Mouse (Mus musculus): ENCODE data around the gene 2210408I21Rik. TPM values are rescaled to one million over a fixed set of nuclear protein-coding genes. Genes with fewer than 3 reads are reported as not detected.

Gene 2210408I21Rik
- polyA plus RNA-seq, 1 experiment from 2014 or later = 12.2 TPM

DNA sequence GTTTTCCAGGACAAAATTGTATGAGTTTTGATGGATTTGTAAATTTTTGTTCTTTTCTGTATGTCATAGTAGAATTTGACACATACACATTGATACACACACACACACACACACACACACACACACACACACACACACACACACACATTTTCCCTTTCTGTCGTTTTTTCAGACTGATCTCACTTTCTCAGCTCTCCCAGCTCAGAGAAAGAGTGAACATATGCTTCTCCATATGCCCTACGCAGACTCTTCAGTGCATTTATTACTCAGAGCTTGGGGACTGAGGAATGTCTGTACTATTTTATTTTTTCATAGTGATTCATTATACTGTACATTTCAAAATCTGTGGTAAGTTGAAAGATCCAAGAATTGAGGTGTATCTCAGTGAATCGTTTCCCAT, 160.2 kb downstream of the 2210408I21Rik start:
- WGBS = 82% methylated on average over 3 of the region's 3 CpGs
- no peak for ATAC-seq (ENCODE audit: low FRiP score)
- H3K27me3 ChIP-seq (replicated peaks) = no peaks in the 10 kb centered on the region
- H3K4me3 ChIP-seq (replicated peaks) = no peak overlapping the region
- no peaks in the 10 kb centered on the region for H3K4me1 ChIP-seq
- no peak overlapping the region for H3K27ac ChIP-seq (replicated peaks)
- H3K4me2 ChIP-seq = no peak overlapping the region
- H3K9ac ChIP-seq (replicated peaks) = no peak overlapping the region
- no peaks in the 10 kb centered on the region for H3K9me3 ChIP-seq (replicated peaks)
- H3K36me3 ChIP-seq = peaks cover 4% of the 10 kb centered on the region; the same call in 1 of the 2 replicates

DNA sequence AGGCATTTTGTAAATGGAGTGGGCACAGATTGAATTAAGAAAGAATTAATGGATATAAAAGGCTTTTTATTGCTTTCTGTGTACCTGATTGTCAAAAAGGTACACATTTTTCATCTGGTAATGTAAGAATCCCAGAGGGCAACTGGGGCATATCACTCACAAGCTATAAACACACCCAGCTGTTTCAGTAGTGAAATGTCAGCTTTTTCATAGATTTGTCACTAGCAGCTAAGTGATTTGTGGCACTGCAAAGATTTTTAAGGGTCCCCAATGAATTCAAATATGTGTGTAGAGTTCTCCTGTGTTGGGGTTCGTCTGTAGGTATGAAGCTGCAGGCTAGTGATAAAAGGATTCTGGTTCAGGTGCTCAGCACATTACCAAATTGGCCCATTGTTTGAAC, 188.8 kb downstream of the 2210408I21Rik start:
- no peak for ATAC-seq (ENCODE audit: low FRiP score)
- H3K9me3 ChIP-seq (replicated peaks) = no peaks in the 10 kb centered on the region
- no peak overlapping the region for H3K4me3 ChIP-seq (replicated peaks)
- WGBS = 32% methylated on average over 1 of the region's 1 CpGs
- H3K36me3 ChIP-seq = no peaks in the 10 kb centered on the region
- no peak overlapping the region for H3K4me2 ChIP-seq
- no peak overlapping the region for H3K9ac ChIP-seq (replicated peaks)
- H3K4me1 ChIP-seq = 0 out of 2 replicates have a peak, but pooled peaks cover 3% of the 10 kb centered on the region
- no peak overlapping the region for H3K27ac ChIP-seq (replicated peaks)
- H3K27me3 ChIP-seq (replicated peaks) = no peaks in the 10 kb centered on the region

DNA sequence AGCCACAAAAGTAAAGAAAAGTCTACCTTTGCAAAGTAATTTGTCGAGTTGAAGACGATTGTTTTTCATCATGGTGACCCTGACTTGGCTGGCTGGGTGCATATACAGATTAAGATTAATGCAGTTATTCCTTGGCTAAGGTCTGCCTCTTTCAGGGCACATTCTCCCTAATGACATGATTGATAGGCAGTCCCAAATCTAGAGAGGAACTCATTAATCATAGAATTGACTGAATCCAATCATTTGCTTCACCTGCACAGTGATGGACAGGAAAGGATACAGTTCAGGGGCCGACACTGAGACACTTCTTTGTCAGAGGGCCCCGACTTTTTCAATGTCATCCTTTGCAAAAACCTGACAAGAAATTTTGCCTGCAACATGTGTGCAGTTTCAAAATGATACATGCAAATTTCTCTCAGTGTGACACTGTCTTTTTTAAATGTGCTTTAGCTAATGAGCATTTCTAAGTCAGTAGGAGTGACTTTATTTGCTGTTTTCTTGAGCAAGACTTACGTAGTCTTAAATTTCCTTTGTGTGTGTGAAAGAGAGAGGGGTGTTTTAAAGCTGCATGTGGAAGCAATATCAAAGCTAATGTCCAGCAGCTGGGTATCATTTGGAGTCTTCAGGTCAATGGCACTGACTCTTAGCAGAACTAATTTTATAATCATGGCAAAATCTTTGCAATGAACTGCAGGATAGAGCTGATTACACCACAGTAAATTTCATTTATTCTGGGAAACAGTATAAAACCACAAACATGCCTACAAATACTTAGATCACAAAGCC, 191.0 kb downstream of the 2210408I21Rik start:
- Histone ChIP-seq H3K4me1 (0 out of 2 replicates have a peak, but pooled peaks cover 3% of the 10 kb centered on the region), H3K4me3 (replicated peaks) (no peak overlapping the region), H3K36me3 (no peaks in the 10 kb centered on the region), H3K9ac (replicated peaks) (no peak overlapping the region), H3K9me3 (replicated peaks) (no peaks in the 10 kb centered on the region), H3K4me2 (no peak overlapping the region), H3K27ac (replicated peaks) (no peak overlapping the region), H3K27me3 (replicated peaks) (no peaks in the 10 kb centered on the region)
- no peak for ATAC-seq (ENCODE audit: low FRiP score)
- 76% methylated on average over 5 of the region's 5 CpGs for WGBS

DNA sequence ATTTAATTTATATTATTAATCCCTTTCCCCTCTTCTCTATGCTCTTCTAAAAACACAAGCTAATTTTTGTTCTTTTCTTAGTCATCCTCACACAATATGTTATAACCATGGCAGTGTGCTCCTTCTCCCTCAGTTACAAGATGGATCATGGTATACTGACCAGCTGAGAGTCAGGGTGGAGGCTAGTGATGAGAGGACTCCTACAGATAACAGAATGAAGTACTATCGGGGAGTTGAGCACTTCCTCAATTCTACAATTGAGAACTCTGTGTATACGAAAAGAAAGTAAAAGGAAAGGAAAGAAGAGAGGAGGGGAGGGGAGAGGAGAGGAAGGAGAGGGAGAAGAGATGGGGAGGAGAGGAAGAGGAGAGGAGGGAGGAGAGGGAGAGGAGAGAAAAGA, 206.8 kb downstream of the 2210408I21Rik start:
- no peak overlapping the region for H3K27ac ChIP-seq (replicated peaks)
- H3K4me1 ChIP-seq = no peaks in the 10 kb centered on the region
- no peak overlapping the region for H3K4me3 ChIP-seq (replicated peaks)
- H3K9ac ChIP-seq (replicated peaks) = no peak overlapping the region
- no peak for ATAC-seq (ENCODE audit: low FRiP score)
- no peaks in the 10 kb centered on the region for H3K27me3 ChIP-seq (replicated peaks)
- no peaks in the 10 kb centered on the region for H3K36me3 ChIP-seq
- H3K4me2 ChIP-seq = no peak overlapping the region
- no peaks in the 10 kb centered on the region for H3K9me3 ChIP-seq (replicated peaks)
- 86% methylated on average over 2 of the region's 2 CpGs for WGBS

DNA sequence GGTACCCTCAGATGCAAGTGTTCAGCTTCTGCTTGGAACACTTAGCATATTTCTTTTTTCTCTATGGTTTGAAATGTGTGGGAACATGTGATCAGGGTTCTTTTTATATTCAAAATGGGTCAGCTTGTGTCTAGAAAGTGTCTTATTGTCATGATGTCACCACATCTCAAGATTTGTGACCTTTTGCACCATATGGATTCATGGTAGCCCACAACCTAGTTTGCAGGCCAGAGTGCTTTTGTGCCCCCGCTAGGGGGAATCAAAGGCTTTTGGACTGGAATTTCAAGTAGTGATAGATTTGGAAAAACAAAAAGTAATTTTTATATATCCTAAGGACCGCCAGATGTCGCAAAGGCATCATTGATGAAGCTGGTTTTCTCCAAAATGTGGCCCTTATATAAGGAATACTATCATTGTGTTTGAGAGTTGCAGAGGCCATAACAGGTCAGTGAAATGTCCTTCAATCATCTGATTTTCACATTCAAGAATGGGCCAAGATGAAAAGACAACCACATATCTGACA, 250.2 kb downstream of the 2210408I21Rik start:
- no peak overlapping the region for H3K27ac ChIP-seq (replicated peaks)
- H3K9me3 ChIP-seq (replicated peaks) = no peaks in the 10 kb centered on the region
- H3K4me2 ChIP-seq = no peak overlapping the region
- no peaks in the 10 kb centered on the region for H3K4me1 ChIP-seq
- no peak overlapping the region for H3K4me3 ChIP-seq (replicated peaks)
- no peaks in the 10 kb centered on the region for H3K27me3 ChIP-seq (replicated peaks)
- WGBS = 65% methylated on average over 3 of the region's 3 CpGs
- H3K9ac ChIP-seq (replicated peaks) = no peak overlapping the region
- no peaks in the 10 kb centered on the region for H3K36me3 ChIP-seq
- ATAC-seq (ENCODE audit: low FRiP score) = no peak

DNA sequence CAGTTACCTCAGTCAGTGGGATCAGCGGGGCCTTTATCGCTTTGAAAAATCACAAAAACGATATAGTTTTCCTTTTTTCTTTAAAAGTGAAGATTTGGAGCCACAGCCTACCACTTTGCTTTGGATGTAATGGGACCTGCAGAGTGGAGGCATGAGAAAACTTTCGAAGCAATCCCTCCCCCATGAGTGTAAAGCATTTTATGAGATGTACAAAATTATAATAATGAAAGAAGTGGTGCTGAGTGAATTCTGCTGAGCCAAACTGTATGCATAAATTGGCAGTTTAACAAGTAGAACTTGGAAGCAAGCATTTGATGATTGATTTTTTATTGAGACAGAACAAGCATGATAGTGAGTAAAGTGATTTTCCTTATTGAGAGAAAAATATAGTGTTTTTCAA, 250.7 kb downstream of the 2210408I21Rik start:
- no peaks in the 10 kb centered on the region for H3K36me3 ChIP-seq

DNA sequence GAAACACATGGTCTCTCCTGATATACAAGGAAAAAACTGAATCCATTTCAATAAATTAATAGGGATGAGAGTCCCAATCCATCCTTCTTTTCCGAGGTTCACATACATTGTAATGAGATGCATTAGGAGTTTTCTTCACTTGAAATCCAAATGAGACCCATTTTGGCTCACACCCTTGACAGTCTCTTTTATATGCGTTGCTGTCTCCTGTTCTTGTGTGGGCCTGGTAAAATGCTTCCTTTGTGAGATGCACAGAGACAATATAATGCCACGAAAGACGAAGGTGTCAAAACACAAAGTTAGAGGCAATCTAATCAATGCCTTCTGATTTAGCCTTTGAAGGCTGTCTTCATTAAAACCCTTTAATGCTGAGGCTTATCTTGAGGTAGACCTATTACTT, 252.8 kb downstream of the 2210408I21Rik start:
- no peak for ATAC-seq (ENCODE audit: low FRiP score)
- no peak overlapping the region for H3K9ac ChIP-seq (replicated peaks)
- no peak overlapping the region for H3K4me3 ChIP-seq (replicated peaks)
- H3K4me2 ChIP-seq = no peak overlapping the region
- H3K9me3 ChIP-seq (replicated peaks) = no peaks in the 10 kb centered on the region
- no peaks in the 10 kb centered on the region for H3K27me3 ChIP-seq (replicated peaks)
- no peaks in the 10 kb centered on the region for H3K4me1 ChIP-seq
- WGBS = 41% methylated on average over 4 of the region's 4 CpGs
- no peaks in the 10 kb centered on the region for H3K36me3 ChIP-seq
- H3K27ac ChIP-seq (replicated peaks) = no peak overlapping the region

More for the DNA sequence above, 250.7 kb downstream of the 2210408I21Rik start:
- ATAC-seq (ENCODE audit: low FRiP score) = no peak
- Histone ChIP-seq H3K4me3 (replicated peaks) (no peak overlapping the region), H3K4me2 (no peak overlapping the region), H3K27ac (replicated peaks) (no peak overlapping the region), H3K4me1 (no peaks in the 10 kb centered on the region), H3K27me3 (replicated peaks) (no peaks in the 10 kb centered on the region), H3K9ac (replicated peaks) (no peak overlapping the region), H3K9me3 (replicated peaks) (no peaks in the 10 kb centered on the region)
- WGBS = 81% methylated on average over 4 of the region's 4 CpGs

DNA sequence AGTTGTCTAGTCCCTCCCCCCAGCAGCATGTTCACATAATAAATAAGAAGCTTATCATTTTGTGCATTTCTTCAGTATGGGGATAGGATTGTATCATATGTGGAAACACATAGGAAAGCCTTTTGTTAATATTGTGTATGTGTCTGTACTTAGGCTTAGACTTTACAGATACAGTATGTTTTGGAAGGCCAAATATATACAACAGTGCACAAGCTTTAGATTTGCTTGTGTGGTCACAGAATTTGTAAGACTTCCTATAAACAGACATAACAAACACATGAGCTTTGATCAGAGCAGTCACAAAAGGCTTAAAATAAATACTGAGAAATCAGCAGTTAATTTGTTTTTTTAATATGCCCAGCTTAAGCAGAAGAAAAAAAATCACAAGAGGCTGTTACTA, 253.9 kb downstream of the 2210408I21Rik start:
- no peak for ATAC-seq (ENCODE audit: low FRiP score)

DNA sequence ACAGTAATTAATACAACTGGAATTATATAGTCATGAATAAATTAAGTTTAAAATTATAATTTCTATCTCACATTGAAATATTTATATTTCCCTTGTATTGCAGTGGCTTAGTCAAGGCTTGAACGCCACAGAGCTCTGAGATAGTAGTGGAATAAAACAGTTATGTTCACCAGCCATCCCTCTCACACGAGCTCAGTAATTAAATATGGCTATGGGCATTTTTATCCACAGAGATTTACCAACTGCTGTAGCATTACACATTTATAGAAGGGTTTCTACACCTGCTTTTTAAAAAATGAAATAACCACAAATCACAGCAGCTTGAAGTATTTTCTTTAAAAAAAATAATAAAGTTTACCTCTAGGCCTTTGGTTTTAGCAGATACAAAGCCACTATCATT, 261.0 kb downstream of the 2210408I21Rik start:
- H3K4me2 ChIP-seq = no peak overlapping the region
- no peak overlapping the region for H3K4me3 ChIP-seq (replicated peaks)
- H3K27ac ChIP-seq (replicated peaks) = no peak overlapping the region
- H3K27me3 ChIP-seq (replicated peaks) = no peaks in the 10 kb centered on the region
- no peak overlapping the region for H3K9ac ChIP-seq (replicated peaks)
- H3K4me1 ChIP-seq = no peaks in the 10 kb centered on the region
- ATAC-seq (ENCODE audit: low FRiP score) = peak; percentile 68
- H3K9me3 ChIP-seq (replicated peaks) = no peaks in the 10 kb centered on the region
- H3K36me3 ChIP-seq = no peaks in the 10 kb centered on the region
- WGBS = 38% methylated on average over 2 of the region's 2 CpGs

More for the DNA sequence above, 253.9 kb downstream of the 2210408I21Rik start:
- Histone ChIP-seq H3K4me2 (no peak overlapping the region), H3K9ac (replicated peaks) (no peak overlapping the region), H3K36me3 (no peaks in the 10 kb centered on the region), H3K4me3 (replicated peaks) (no peak overlapping the region), H3K27me3 (replicated peaks) (no peaks in the 10 kb centered on the region), H3K27ac (replicated peaks) (no peak overlapping the region), H3K9me3 (replicated peaks) (no peaks in the 10 kb centered on the region), H3K4me1 (no peaks in the 10 kb centered on the region)

DNA sequence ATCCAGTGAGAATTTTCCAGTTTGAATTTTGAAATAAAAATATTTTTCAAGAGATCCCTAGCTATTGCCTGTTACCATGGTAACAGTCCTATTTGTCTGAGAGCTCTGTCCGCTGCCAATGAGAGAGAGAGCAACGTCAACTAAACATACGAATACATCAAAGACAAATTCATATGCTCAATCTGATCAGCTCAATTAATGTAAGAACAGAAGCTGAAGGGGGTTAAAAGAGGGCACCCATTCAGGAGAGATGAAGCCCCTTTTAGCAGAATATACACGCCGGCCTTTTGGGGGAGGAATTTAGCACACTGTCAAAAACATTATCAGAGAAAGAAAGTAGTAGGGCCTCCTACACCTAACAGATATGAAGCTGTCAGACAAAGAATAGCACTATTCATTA, 261.6 kb downstream of the 2210408I21Rik start:
- no peak overlapping the region for H3K9ac ChIP-seq (replicated peaks)
- no peak overlapping the region for H3K27ac ChIP-seq (replicated peaks)
- H3K4me3 ChIP-seq (replicated peaks) = no peak overlapping the region
- WGBS = 41% methylated on average over 5 of the region's 5 CpGs
- H3K36me3 ChIP-seq = no peaks in the 10 kb centered on the region
- H3K4me1 ChIP-seq = no peaks in the 10 kb centered on the region
- ATAC-seq (ENCODE audit: low FRiP score) = peak; percentile 74; the same call in 1 of the 2 replicates
- no peaks in the 10 kb centered on the region for H3K9me3 ChIP-seq (replicated peaks)
- no peak overlapping the region for H3K4me2 ChIP-seq
- H3K27me3 ChIP-seq (replicated peaks) = no peaks in the 10 kb centered on the region

DNA sequence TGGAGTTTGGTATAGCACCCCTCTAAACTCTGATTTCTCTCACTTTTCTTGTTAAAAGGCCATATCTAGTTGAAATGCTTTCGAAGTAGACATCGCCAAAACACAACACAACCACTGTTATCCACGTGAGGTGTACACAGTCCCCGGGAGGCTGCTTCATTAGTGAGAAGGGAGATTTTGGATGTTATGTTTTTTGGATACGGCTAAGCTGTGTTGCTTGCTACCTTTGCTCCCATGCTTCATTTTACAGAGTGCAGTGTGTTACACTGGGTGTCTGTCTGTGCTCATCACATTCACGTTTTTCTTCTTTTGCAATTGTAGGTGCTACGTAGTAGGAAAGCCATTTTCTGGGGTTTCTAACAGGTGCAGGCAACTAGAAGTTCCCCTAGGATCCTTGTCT, 262.3 kb downstream of the 2210408I21Rik start:
- no peak overlapping the region for H3K4me3 ChIP-seq (replicated peaks)
- no peaks in the 10 kb centered on the region for H3K4me1 ChIP-seq
- no peak overlapping the region for H3K27ac ChIP-seq (replicated peaks)
- ATAC-seq (ENCODE audit: low FRiP score) = no peak
- no peak overlapping the region for H3K4me2 ChIP-seq
- WGBS = 77% methylated on average over 7 of the region's 7 CpGs
- H3K36me3 ChIP-seq = no peaks in the 10 kb centered on the region
- H3K27me3 ChIP-seq (replicated peaks) = no peaks in the 10 kb centered on the region
- H3K9ac ChIP-seq (replicated peaks) = no peak overlapping the region
- H3K9me3 ChIP-seq (replicated peaks) = no peaks in the 10 kb centered on the region

DNA sequence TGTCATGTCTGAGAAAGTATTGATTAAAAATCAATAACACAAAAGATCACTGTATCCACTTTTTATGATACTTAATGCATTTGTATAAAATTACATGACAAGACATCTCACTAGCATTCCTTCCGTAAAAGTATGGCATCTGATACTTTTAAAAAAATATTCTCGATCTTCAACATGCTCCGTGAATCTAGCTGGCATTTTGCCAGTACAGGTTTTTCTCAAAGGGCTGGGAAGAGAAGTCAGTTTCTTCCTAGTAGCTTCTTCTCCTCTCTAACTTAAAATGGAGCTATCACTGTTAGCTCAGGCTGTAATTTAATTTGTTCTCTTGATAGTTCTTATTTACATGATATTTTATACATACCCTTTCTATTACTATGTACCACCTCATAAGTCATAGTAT, 263.1 kb downstream of the 2210408I21Rik start:
- H3K4me2 ChIP-seq = no peak overlapping the region
- no peak for ATAC-seq (ENCODE audit: low FRiP score)
- no peak overlapping the region for H3K9ac ChIP-seq (replicated peaks)
- H3K4me1 ChIP-seq = no peaks in the 10 kb centered on the region
- H3K27me3 ChIP-seq (replicated peaks) = no peaks in the 10 kb centered on the region
- no peak overlapping the region for H3K4me3 ChIP-seq (replicated peaks)
- H3K36me3 ChIP-seq = no peaks in the 10 kb centered on the region
- no peak overlapping the region for H3K27ac ChIP-seq (replicated peaks)
- H3K9me3 ChIP-seq (replicated peaks) = no peaks in the 10 kb centered on the region
- WGBS = 75% methylated on average over 3 of the region's 3 CpGs
